Mouse (Mus musculus) testis, adult 2 months (tissue): ENCODE data around the gene Plagl2. TPM values are rescaled to one million over a fixed set of nuclear protein-coding genes. Genes with fewer than 3 reads are reported as not detected.
A peak's percentile ranks its signal among the peaks of the same experiment; 100 is the strongest.

Source experiments
- H3K27ac ChIP-seq: fragments of 200-500 bp; 2 replicates; pipeline ENCODE4 v1.5.1; 2012; ENCODE audit warnings: low read depth, low read length; ENCODE audit not compliant: control insufficient read depth, insufficient read depth
- H3K27me3 ChIP-seq: fragments of 200-500 bp; 2 replicates; pipeline ENCODE4 v1.6.1; 2012; ENCODE audit warnings: mild to moderate bottlenecking, low read length, moderate library complexity; ENCODE audit not compliant: control insufficient read depth, insufficient read depth
- H3K36me3 ChIP-seq: fragments of 200-500 bp; 2 replicates; pipeline ENCODE4 v1.6.1; 2012; ENCODE audit warnings: mild to moderate bottlenecking, low read length; ENCODE audit not compliant: control insufficient read depth, insufficient read depth
- H3K4me1 ChIP-seq: fragments of 200-500 bp; 2 replicates; pipeline ENCODE4 v1.6.1; 2012; ENCODE audit warnings: low read length; ENCODE audit not compliant: control insufficient read depth, insufficient read depth
- H3K4me3 ChIP-seq: fragments of 200-500 bp; 2 replicates; pipeline ENCODE4 v1.5.1; 2012; ENCODE audit warnings: low read depth, mild to moderate bottlenecking, low read length, moderate library complexity, mixed read lengths; ENCODE audit not compliant: control insufficient read depth
- CTCF ChIP-seq: fragments of 200-500 bp; IDR thresholded peaks from 2 replicates; pipeline ENCODE4 v1.5.1; 2012; ENCODE audit warnings: low read depth, mild to moderate bottlenecking, inconsistent platforms, low read length, moderate library complexity; ENCODE audit not compliant: control insufficient read depth, insufficient read depth, insufficient replicate concordance
- POLR2A ChIP-seq: fragments of 200-500 bp; IDR thresholded peaks from 2 replicates; pipeline ENCODE4 v1.6.1; 2012; ENCODE audit warnings: low read depth, mild to moderate bottlenecking, inconsistent platforms, low read length, moderate library complexity; ENCODE audit not compliant: control insufficient read depth
- polyA plus RNA-seq: library from polyadenylated mRNA; depleted of rRNA; stranded (reverse); fragments of >200 nt; gene quantifications from 2 replicates; pipeline ENCODE4 v1.2.3, GENCODE M21; 2012

Plagl2 gene
- polyA plus RNA-seq, 1 experiment = 17.3 TPM

DNA sequence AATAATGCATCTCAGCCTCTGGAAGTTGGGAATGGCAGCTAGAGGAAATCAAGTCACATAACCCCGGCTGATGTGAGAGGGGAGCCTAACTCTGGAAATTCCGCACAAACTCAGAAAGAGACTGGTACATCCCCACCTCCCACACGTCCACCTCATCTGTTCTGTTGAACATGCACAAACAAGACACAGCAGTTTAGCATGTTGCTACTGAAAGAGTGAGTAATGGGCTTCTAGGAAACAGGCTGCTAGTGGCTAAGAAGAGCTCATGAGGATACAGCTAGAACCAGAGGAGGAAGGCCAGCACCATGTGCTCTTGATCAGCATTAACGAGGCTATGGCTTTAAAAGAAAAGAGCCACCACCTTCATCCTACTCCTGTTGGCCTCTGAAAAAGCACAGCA lies 3.3 kb downstream of the Plagl2 start:
- TF ChIP-seq POLR2A = no peak
- TF ChIP-seq CTCF = no peak
- Histone ChIP-seq H3K27me3 (no peaks in the 10 kb centered on the region), H3K27ac (no peak overlapping the region), H3K4me3 (no peak overlapping the region), H3K4me1 (peaks cover 11% of the 10 kb centered on the region), H3K36me3 (no peaks in the 10 kb centered on the region)

DNA sequence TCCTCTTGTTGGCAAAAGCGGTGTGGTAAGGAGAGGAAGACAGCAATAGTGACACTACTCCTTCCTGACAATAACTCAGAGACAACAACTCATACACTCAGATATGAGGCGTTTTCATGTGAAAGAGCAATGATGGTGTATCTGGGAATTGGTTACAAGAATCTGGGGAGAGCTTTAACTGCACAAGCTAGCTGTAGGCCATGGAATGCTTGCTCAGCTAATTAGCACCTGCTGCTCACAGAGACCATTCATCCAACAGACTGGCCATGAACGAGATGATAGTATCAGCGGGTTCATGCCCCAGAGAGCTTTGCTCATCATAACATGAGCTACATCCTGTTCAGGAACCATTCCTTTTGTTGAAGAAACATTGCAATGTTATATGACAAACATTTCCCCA lies 4.0 kb downstream of the Plagl2 start:
- Histone ChIP-seq H3K4me1 (peaks cover 10% of the 10 kb centered on the region), H3K27ac (no peak overlapping the region), H3K36me3 (peaks cover 2% of the 10 kb centered on the region; the same call in 1 of the 2 replicates), H3K4me3 (no peak overlapping the region), H3K27me3 (no peaks in the 10 kb centered on the region)
- TF ChIP-seq CTCF (no peak), POLR2A (no peak)

DNA sequence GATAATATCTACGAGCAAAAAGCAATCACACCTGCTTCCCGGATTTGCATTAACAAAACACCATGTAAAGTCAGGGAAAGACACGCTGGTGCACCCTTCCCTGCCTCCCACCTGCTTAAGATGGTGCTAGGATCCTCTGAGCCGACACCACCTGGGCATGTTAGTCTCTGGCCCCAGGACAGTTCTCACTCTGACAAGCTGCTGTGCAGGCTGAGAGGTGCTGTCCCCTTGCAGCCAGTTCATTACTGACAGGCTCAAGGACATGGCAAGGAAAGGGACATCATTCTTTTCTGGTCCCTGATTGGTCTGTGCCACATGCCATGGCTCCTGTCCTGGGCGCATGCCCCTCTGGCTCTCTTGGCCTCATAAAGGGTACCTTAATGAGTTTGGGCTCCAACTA lies 12.7 kb downstream of the Plagl2 start:
- no peak for TF ChIP-seq CTCF
- TF ChIP-seq POLR2A = no peak
- Histone ChIP-seq H3K36me3 (peaks cover 5% of the 10 kb centered on the region), H3K4me1 (peaks cover 10% of the 10 kb centered on the region), H3K27me3 (no peaks in the 10 kb centered on the region), H3K4me3 (no peak overlapping the region), H3K27ac (no peak overlapping the region)

DNA sequence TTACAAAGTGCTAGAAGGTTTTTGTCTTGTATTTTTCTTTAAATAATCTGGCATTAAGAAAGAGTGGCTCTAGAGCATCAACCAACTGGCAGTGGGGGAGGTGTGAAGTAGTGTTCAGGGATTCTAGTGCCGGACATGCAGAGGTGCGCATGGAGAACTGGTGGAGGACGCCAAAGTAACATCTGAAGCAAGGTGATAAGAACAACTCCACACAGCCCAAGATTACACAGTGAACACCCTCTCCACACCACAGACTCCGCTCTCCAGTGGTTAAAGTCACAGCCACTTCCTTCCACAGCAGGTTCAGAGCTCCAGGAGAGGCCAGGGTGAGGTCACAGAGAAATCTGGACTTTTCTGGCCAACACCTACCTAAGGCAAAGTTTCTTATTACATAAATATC lies 13.3 kb downstream of the Plagl2 start:
- Histone ChIP-seq H3K27ac (no peak overlapping the region), H3K4me1 (peaks cover 10% of the 10 kb centered on the region), H3K27me3 (no peaks in the 10 kb centered on the region), H3K4me3 (no peak overlapping the region), H3K36me3 (peaks cover 5% of the 10 kb centered on the region)
- TF ChIP-seq POLR2A (no peak), CTCF (no peak)

DNA sequence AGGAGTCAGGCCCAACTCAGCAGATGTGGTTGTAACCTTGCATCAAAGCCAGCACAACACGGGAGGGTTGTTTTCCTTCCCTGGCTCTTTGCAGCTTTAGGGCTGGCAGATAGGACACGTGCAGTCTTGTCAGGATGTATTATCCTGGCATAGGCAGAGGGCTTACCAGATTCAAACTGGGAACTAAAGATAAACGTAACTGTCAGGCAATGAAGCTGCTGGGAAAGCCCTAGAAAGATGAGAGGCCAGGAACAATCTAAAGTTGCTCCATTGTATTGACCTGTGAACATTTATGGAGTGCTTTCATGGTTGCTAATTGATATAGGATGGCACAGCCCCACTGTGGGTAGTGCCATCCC lies 15.7 kb downstream of the Plagl2 start:
- H3K27ac ChIP-seq = no peak overlapping the region
- H3K4me1 ChIP-seq = peaks cover 10% of the 10 kb centered on the region
- H3K36me3 ChIP-seq = no peaks in the 10 kb centered on the region; the same call in 1 of the 2 replicates
- H3K27me3 ChIP-seq = no peaks in the 10 kb centered on the region
- peak overlapping the region; percentile 77 for H3K4me3 ChIP-seq
- TF ChIP-seq CTCF (no peak), POLR2A (no peak)

DNA sequence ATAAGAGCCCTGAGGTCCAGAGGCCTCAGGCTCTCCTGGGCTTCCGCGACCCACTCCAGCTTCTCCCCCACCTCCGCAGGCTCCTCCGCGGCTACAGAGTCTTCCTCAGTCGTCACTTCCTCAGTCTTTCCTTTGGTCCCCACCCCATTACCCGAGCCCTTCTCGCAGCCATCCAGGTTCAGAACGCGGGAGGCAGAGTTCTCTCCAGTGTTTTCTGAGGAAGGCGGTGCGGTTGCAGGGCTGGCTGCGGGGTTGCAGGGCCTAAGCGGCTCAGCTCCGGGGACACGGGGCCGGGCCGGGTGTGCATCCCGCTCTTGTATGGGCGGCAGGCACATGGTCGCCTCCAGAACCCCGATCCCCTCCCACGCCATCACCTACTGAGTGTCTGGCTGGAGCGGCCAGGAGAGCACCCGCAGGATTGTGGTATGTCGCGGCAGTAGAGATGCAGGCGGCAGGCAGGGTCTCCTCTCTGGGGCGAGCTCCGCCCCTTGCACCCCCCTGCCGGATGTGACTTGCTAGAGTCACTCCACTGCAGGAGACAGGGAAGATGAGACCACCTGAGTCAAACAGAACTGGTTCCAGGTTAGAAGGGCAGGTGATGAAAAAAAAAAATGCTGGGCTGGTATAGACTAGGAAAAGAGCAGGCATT lies 16.2 kb downstream of the Plagl2 start, which contains the start of gene Tspyl3:
Gene Tspyl3 (minus strand): TSS at position 496 of the 649 bp plus-strand sequence.
- Histone ChIP-seq H3K4me1 (peaks cover 10% of the 10 kb centered on the region), H3K27me3 (no peaks in the 10 kb centered on the region), H3K36me3 (no peaks in the 10 kb centered on the region), H3K27ac (no peak within 1 kb of the TSS), H3K4me3 (peak within 1 kb of the TSS; percentile 77)
- TF ChIP-seq CTCF (no peak), POLR2A (no peak)

DNA sequence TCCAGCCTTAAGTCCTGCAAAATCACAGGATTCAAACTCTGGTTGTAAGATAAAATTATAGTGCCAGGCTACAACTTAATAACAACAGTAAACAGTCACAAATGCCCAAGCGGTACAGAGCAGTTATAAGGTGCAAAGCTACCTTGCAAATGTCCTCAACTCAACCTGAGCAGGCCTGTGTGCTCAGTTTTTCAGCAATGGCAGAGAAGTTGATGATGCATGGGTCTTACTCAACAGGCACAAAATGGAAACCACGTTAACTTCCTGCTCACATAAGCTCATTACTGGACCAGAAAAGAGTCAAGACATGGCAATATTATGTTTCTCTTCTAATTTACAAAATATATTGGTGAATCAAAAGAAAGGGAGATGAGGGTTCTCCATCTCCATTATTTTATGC lies 18.7 kb downstream of the Plagl2 start:
- Histone ChIP-seq H3K4me1 (peaks cover 10% of the 10 kb centered on the region), H3K4me3 (no peak overlapping the region), H3K27ac (no peak overlapping the region), H3K27me3 (no peaks in the 10 kb centered on the region), H3K36me3 (no peaks in the 10 kb centered on the region)
- no peak for TF ChIP-seq CTCF
- no peak for TF ChIP-seq POLR2A

DNA sequence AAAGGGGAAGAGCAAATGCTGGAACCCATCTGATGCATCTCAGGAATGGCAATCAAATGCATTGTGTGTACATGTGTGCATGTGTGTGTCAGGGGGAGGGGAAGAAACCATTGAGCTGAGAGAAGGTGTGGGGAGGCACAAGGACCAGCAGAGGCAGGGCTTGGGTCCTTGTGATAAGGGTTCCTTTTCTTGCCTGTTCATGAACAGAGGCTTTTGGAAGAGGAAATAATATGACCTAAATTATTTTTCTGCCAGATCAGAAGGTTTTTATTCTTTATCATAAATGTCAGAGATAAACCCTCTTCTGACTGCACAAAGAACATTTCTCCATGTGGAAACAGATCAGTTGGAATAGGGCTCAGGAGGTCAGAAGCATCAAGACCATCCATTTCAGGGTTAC lies 19.1 kb downstream of the Plagl2 start:
- Histone ChIP-seq H3K36me3 (no peaks in the 10 kb centered on the region), H3K27me3 (no peaks in the 10 kb centered on the region), H3K4me1 (peaks cover 10% of the 10 kb centered on the region), H3K27ac (no peak overlapping the region), H3K4me3 (no peak overlapping the region)
- TF ChIP-seq CTCF = no peak
- TF ChIP-seq POLR2A = no peak

DNA sequence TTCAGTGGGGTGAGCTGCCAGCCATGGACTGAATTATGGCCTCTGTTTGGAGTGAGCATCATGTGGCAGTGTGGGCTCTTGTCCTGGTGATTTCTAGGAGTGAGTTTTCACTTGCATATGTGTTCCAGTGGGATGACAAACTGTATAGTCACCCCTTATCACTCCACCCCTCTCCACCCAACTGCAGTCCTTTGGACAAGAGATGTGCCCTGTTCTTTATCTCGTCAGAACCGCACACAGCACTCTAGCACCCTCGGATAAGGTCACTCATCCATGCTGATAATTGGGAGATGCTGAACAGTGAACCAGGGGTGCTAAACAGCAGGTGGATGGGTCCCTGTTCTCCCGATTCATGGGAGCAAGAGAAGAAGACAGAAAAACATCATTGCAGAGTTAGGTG lies 19.6 kb downstream of the Plagl2 start:
- Histone ChIP-seq H3K4me1 (peaks cover 10% of the 10 kb centered on the region), H3K4me3 (no peak overlapping the region), H3K36me3 (no peaks in the 10 kb centered on the region), H3K27ac (no peak overlapping the region), H3K27me3 (no peaks in the 10 kb centered on the region)
- TF ChIP-seq POLR2A = no peak
